Mouse (Mus musculus) lung, postnatal 0 days (tissue): ENCODE measurements around the gene Kcnk13.

Experiments used
- CTCF ChIP-seq: IDR thresholded peaks from 2 replicates; pipeline ENCODE4 v1.5.1; 2016; ENCODE audit warnings: antibody characterized with exemption, mild to moderate bottlenecking
- EP300 ChIP-seq: IDR thresholded peaks from 2 replicates; pipeline ENCODE4 v1.6.1; 2016; ENCODE audit warnings: antibody characterized with exemption, mild to moderate bottlenecking, control low read depth

- TF ChIP-seq CTCF (no peak), EP300 (no peak; the same call in 1 of the 2 replicates)
Measured at GRCm38 (mm10) chr12:99938476-99938875, 25.8 kb upstream of the Kcnk13 start.
